Mouse (Mus musculus): ENCODE data around the gene Ccdc17. TPM values are rescaled to one million over a fixed set of nuclear protein-coding genes. Genes with fewer than 3 reads are reported as not detected.

Ccdc17 gene
- 5.4 and 5.9 TPM in 2 replicates for polyA plus RNA-seq (2014; fragmentation: Nextera tagmentation; extraction: Ambion mirVana)

DNA sequence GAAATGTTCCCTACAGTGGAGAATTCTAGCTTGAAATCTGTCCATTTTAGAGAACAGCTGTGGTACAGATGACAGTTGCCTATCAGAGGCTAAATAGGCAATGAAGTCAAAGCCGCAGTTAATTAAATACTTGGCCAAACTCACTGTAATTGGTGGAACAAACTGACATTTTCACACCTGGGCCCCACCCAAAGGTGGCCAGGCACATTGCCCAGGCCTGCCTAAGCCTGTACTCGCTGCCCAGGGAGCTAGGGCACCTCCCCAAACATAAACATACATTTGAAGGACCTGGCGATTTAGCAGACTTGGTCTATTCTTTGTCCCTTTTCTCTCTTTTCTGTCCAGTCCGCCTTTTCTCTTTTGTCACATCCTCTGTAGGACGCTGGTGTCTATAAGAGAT, at the start of gene Ccdc17:
TSS of gene Ccdc17 (plus strand) at position 276 of the 400 bp plus-strand sequence.
- WGBS: 21% methylated on average over 5 of the region's 5 CpGs
- Histone ChIP-seq H3K4me3 (replicated peaks; ENCODE audit: low read depth, low read length) (peak within 1 kb of the TSS; percentile 58), H3K9me3 (ENCODE audit: control insufficient read depth, low read length) (no peaks in the 10 kb centered on the region), H3K9ac (replicated peaks; ENCODE audit: low read length) (peak within 1 kb of the TSS; percentile 75), H3K27ac (replicated peaks; ENCODE audit: low read depth, low read length) (peak within 1 kb of the TSS; percentile 69), H3K4me2 (ENCODE audit: low read length) (peak within 1 kb of the TSS; percentile 88), H3K4me1 (ENCODE audit: control insufficient read depth, insufficient read depth, low read length) (peaks cover 14% of the 10 kb centered on the region), H3K36me3 (ENCODE audit: control insufficient read depth, insufficient read depth, low read length) (peaks cover 50% of the 10 kb centered on the region), H3K27me3 (ENCODE audit: control insufficient read depth, insufficient read depth, low read length) (no peaks in the 10 kb centered on the region)
- no peak for DNase-seq
- no peak for ATAC-seq (ENCODE audit: low FRiP score, low TSS enrichment)

DNA sequence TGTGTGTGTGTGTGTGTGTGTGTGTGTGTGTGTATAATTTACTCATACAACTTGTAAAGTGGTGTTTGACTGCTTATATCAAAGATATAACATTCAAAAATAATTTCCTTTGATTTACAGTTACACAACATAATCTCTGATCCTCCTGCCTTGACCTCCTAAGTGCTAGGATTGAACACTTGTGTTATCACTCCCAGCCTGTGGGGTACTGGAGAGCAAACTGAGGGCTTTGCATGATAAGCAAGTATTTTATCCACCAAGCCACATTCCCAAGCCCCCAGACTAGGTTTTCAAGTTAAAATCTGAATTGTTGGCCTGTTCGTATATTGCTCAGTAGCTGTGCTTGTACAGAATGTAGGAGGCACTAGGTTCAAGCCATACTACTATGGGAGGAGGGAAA, 46.0 kb upstream of the Ccdc17 start:
- Histone ChIP-seq H3K27me3 (ENCODE audit: control insufficient read depth, insufficient read depth, low read length) (no peaks in the 10 kb centered on the region), H3K4me3 (replicated peaks; ENCODE audit: low read depth, low read length) (no peak overlapping the region), H3K9ac (replicated peaks; ENCODE audit: low read length) (no peak overlapping the region), H3K4me1 (ENCODE audit: control insufficient read depth, insufficient read depth, low read length) (no peaks in the 10 kb centered on the region), H3K9me3 (ENCODE audit: control insufficient read depth, low read length) (no peaks in the 10 kb centered on the region), H3K27ac (replicated peaks; ENCODE audit: low read depth, low read length) (no peak overlapping the region), H3K36me3 (ENCODE audit: control insufficient read depth, insufficient read depth, low read length) (peaks cover 18% of the 10 kb centered on the region), H3K4me2 (ENCODE audit: low read length) (no peak overlapping the region)
- 94% methylated on average over 1 of the region's 1 CpGs for WGBS
- no peak for ATAC-seq (ENCODE audit: low FRiP score, low TSS enrichment)
- no peak for DNase-seq

DNA sequence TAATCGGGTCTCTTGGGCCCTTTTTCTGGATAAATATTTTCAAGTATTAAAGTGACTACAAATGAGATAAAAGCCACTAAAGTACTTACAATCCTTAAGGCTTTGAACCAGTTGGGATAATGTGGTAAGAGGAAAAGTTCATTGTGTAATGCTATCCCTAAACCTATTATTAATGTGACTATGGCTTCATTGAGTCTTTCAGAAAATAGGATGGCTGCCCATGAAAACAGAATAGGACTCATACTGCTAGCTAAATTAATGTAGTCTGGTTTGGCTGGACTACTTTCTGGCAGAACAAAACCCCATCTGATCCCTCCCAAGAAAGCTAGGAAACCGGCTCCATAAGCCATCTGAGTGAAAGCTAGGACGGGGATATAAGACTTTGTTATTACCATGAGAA, 43.4 kb upstream of the Ccdc17 start:
- Histone ChIP-seq H3K4me1 (ENCODE audit: control insufficient read depth, insufficient read depth, low read length) (no peaks in the 10 kb centered on the region), H3K27ac (replicated peaks; ENCODE audit: low read depth, low read length) (no peak overlapping the region), H3K9ac (replicated peaks; ENCODE audit: low read length) (no peak overlapping the region), H3K9me3 (ENCODE audit: control insufficient read depth, low read length) (no peaks in the 10 kb centered on the region), H3K36me3 (ENCODE audit: control insufficient read depth, insufficient read depth, low read length) (peaks cover 18% of the 10 kb centered on the region), H3K4me2 (ENCODE audit: low read length) (no peak overlapping the region), H3K4me3 (replicated peaks; ENCODE audit: low read depth, low read length) (no peak overlapping the region), H3K27me3 (ENCODE audit: control insufficient read depth, insufficient read depth, low read length) (no peaks in the 10 kb centered on the region)
- no peak for ATAC-seq (ENCODE audit: low FRiP score, low TSS enrichment)
- no peak for DNase-seq
- 77% methylated on average over 3 of the region's 3 CpGs for WGBS

DNA sequence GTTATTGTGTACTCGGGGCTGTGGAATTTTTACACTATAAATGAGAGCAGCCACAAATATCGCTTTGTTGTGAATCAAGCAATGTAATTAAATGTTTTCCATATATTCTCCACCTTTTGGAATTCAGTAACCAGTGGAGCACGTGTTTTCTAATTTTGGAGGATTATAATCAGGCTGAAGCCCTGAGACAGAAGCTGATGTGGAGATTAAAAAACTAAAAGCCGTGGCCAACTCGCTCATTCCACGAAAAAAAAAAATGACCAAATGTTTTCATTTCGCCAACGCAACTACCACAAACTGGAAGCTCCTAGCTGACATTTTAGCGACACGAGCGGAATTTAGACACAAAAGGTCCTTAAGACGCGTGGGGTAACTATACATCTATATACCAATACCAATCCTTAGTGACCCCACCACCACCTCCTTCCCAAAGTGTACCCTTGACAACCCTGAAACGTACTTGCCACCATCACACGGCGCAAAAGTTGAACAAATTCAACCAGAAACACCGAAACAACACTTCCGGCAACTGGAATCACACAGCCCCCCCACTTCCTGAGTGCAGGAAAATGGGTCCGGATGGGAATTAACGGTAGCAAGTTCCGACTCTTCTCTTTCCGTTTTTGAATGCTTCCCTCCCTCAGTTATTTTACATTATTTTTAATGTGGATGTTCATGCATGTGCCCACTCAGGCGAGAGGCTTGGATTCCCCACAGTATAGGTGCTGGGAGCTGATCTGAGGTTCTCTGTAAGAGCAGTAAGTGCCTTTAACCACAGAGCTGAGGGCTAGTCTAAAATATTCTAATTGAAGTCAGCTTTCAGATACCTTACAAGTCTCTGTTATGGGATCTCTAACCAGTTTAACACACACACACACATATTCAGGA, 40.8 kb upstream of the Ccdc17 start, which contains the start of gene Tmem69:
TSS of gene Tmem69 (minus strand) at position 524 of the 888 bp plus-strand sequence.
- Histone ChIP-seq H3K4me1 (ENCODE audit: control insufficient read depth, insufficient read depth, low read length) (peaks cover 14% of the 10 kb centered on the region), H3K27me3 (ENCODE audit: control insufficient read depth, insufficient read depth, low read length) (no peaks in the 10 kb centered on the region), H3K9ac (replicated peaks; ENCODE audit: low read length) (peak within 1 kb of the TSS; percentile 72), H3K27ac (replicated peaks; ENCODE audit: low read depth, low read length) (peak within 1 kb of the TSS; percentile 89), H3K9me3 (ENCODE audit: control insufficient read depth, low read length) (no peaks in the 10 kb centered on the region), H3K4me2 (ENCODE audit: low read length) (peak within 1 kb of the TSS; percentile 77), H3K4me3 (replicated peaks; ENCODE audit: low read depth, low read length) (peak within 1 kb of the TSS; percentile 64), H3K36me3 (ENCODE audit: control insufficient read depth, insufficient read depth, low read length) (peaks cover 18% of the 10 kb centered on the region)
- DNase-seq: peak; percentile 91
- WGBS: 3% methylated on average over 23 of the region's 23 CpGs
- ATAC-seq (ENCODE audit: low FRiP score, low TSS enrichment): no peak

DNA sequence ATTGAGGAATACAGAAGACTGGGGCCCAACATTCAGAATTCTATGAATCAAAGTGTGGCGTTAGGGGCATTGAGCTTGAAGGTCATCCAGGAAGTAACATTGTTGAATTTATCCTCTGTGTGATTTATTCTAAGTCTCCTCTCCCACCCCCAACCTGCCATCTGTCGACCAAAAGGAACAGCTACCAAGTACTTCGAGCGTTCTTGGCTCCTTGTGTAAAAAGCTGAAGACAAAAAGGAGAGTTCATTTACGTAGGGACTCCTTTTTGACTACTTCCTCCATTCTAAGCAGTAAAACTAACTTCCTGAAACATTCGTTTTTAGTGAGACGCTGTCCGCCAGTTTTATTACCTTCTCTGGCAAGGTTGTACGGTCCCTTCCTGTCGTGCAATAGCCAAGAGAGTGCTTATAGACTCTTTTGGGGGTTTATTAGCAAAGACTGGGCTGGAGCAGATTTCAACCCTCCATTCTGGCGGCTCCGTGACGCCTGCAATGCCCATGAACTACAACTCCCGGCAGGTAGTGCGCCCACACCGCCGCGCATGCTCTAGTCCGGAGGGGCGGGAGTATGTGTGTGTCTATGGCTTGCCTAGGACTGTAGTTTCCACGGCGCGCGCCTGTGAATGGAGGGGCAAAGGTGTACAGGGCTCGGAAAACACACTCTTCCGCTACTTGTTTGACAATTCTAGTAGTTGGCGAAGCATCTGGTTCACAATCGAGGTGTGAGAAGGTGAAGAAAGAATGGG, 39.7 kb upstream of the Ccdc17 start:
- peaks cover 14% of the 10 kb centered on the region for H3K4me1 ChIP-seq (ENCODE audit: control insufficient read depth, insufficient read depth, low read length)
- H3K9me3 ChIP-seq (ENCODE audit: control insufficient read depth, low read length): no peaks in the 10 kb centered on the region
- WGBS: under 1% methylated on average over 28 of the region's 28 CpGs

DNA sequence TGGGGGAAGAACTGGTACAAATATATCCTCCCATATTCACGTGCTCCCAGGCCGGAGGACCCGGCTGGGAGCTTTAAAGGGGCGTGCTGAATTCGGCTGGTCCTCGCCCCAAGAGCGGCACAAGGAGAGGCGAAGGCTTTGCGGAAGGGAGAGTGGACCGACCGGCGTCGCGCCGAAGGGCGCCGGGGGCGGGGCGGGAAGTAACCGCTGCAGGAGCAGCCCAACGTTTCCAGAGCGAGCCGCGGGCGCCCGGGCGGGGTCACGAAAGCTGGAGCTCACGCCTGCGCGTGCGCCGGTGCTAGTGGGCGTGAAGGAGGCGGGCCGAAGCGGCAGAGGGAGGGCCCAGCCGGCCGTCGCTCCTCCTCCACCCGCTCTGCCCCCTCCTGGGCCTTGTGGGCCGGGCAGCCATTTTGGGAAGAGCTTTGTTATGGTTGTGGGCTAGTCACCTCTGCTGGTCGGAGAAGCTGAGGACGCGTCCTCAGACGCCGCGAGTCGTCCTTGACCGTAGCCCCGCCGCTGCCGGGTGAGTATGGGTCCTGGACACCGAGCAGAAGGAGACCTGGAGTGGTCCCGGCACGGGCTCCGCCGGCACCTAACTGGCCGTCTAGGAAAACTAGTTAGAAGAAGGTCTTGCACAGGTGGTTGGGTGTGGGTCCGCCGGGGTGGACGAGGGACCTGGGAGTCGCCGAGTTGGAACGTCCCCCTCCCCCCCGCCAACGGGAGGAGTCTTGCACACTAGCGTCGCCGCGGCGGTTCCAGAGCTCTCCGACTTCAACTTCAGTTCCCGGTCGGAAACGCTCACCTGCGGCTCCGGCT, 38.9 kb upstream of the Ccdc17 start, which contains the start of gene Gpbp1l1:
TSS of gene Gpbp1l1 (plus strand) at position 353 of the 816 bp plus-strand sequence.
- Histone ChIP-seq H3K36me3 (ENCODE audit: control insufficient read depth, insufficient read depth, low read length) (peaks cover 14% of the 10 kb centered on the region), H3K4me1 (ENCODE audit: control insufficient read depth, insufficient read depth, low read length) (peaks cover 14% of the 10 kb centered on the region), H3K27ac (replicated peaks; ENCODE audit: low read depth, low read length) (peak within 1 kb of the TSS; percentile 89), H3K9me3 (ENCODE audit: control insufficient read depth, low read length) (no peaks in the 10 kb centered on the region), H3K4me2 (ENCODE audit: low read length) (peak within 1 kb of the TSS; percentile 77), H3K4me3 (replicated peaks; ENCODE audit: low read depth, low read length) (peak within 1 kb of the TSS; percentile 64), H3K9ac (replicated peaks; ENCODE audit: low read length) (peak within 1 kb of the TSS; percentile 72), H3K27me3 (ENCODE audit: control insufficient read depth, insufficient read depth, low read length) (no peaks in the 10 kb centered on the region)
- ATAC-seq (ENCODE audit: low FRiP score, low TSS enrichment) (peak; percentile 97), DNase-seq (peak; percentile 98)
- WGBS: under 1% methylated on average over 78 of the region's 78 CpGs

More for the DNA sequence above, 39.7 kb upstream of the Ccdc17 start:
- no peaks in the 10 kb centered on the region for H3K27me3 ChIP-seq (ENCODE audit: control insufficient read depth, insufficient read depth, low read length)
- H3K4me3 ChIP-seq (replicated peaks; ENCODE audit: low read depth, low read length): peak overlapping the region; percentile 64
- peaks cover 18% of the 10 kb centered on the region for H3K36me3 ChIP-seq (ENCODE audit: control insufficient read depth, insufficient read depth, low read length)
- ATAC-seq (ENCODE audit: low FRiP score, low TSS enrichment): peak; percentile 96
- H3K27ac ChIP-seq (replicated peaks; ENCODE audit: low read depth, low read length): peak overlapping the region; percentile 89
- H3K9ac ChIP-seq (replicated peaks; ENCODE audit: low read length): peak overlapping the region; percentile 72
- peak; percentile 97 for DNase-seq
- H3K4me2 ChIP-seq (ENCODE audit: low read length): peak overlapping the region; percentile 77

DNA sequence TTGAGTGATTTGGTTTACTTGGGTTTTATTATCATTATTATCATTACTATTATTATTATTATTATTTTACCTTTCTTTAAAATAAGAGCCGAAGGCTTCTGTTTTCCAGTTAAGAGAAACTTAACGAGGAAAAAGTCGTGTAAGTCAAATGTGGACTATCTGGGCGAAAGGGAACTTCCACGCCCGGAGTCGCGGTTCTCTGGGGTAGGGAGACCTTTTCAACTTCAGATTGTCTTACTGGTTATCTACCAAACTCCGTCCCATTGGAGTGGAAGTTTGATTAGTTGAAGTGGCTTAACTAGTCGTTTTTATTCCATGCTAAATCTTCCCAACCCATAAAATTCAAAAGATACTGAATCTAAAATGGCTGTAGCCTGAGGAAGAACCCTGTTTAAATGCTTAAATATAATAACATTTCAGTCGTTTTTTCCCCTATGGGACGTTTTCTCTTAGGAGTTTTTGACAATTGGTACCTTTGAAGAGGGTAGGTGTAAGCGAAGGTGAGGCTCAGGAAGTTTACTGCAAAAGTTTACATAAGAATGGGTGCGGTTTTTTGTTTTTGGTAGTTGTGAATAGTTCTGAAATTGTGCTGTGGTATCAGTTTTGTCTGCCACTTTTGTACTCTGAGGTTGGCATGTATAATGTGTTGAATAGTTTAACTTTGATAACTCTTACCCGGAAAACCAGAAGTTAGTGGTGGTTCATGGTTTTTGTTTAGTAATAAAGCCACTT, 38.1 kb upstream of the Ccdc17 start:
- peak overlapping the region; percentile 72 for H3K9ac ChIP-seq (replicated peaks; ENCODE audit: low read length)
- WGBS: 6% methylated on average over 15 of the region's 15 CpGs
- no peak for ATAC-seq (ENCODE audit: low FRiP score, low TSS enrichment)
- H3K4me1 ChIP-seq (ENCODE audit: control insufficient read depth, insufficient read depth, low read length): peaks cover 14% of the 10 kb centered on the region
- H3K4me3 ChIP-seq (replicated peaks; ENCODE audit: low read depth, low read length): peak overlapping the region; percentile 64
- H3K27me3 ChIP-seq (ENCODE audit: control insufficient read depth, insufficient read depth, low read length): no peaks in the 10 kb centered on the region
- H3K36me3 ChIP-seq (ENCODE audit: control insufficient read depth, insufficient read depth, low read length): peaks cover 9% of the 10 kb centered on the region
- peak overlapping the region; percentile 77 for H3K4me2 ChIP-seq (ENCODE audit: low read length)
- no peak for DNase-seq
- H3K27ac ChIP-seq (replicated peaks; ENCODE audit: low read depth, low read length): no peak overlapping the region
- no peaks in the 10 kb centered on the region for H3K9me3 ChIP-seq (ENCODE audit: control insufficient read depth, low read length)

Measured in midbrain, embryonic 14.5 days (tissue).